Mouse (Mus musculus) lung, embryonic 14.5 days (tissue): ENCODE results near the gene Clcn6. TPM values are rescaled to one million over a fixed set of nuclear protein-coding genes. Genes with fewer than 3 reads are reported as not detected.

Experiments used
- ATAC-seq: fragments of 200-750 bp; cut with Nextera tagmentation; 2 replicates; pipeline ENCODE4 v1.8.0; 2017; ENCODE audit warnings: mild to moderate bottlenecking, moderate TSS enrichment, moderate library complexity; ENCODE audit not compliant: insufficient read depth
- DNase-seq: peaks from one replicate; pipeline ENCODE4 v3.0.0-alpha.2; 2015
- H3K27ac ChIP-seq: fragments of 300-500 bp; sonication (generic); 2 replicates; pipeline ENCODE4 v1.5.1; 2014; ENCODE audit warnings: low read depth, mild to moderate bottlenecking, moderate library complexity
- H3K27me3 ChIP-seq: fragments of 300-500 bp; sonication (generic); 2 replicates; pipeline ENCODE4 v1.6.1; 2014; ENCODE audit warnings: low read length, control low read depth; ENCODE audit not compliant: insufficient read depth
- H3K36me3 ChIP-seq: fragments of 300-500 bp; sonication (generic); 2 replicates; pipeline ENCODE4 v1.6.1; 2014; ENCODE audit warnings: control low read depth; ENCODE audit not compliant: insufficient read depth
- H3K4me1 ChIP-seq: fragments of 300-500 bp; sonication (generic); 2 replicates; pipeline ENCODE4 v1.6.1; 2014; ENCODE audit warnings: antibody characterized with exemption, control low read depth; ENCODE audit not compliant: insufficient read depth
- H3K4me2 ChIP-seq: fragments of 300-500 bp; sonication (generic); 2 replicates; pipeline ENCODE4 v1.6.1; 2014; ENCODE audit warnings: mild to moderate bottlenecking
- H3K4me3 ChIP-seq: fragments of 300-500 bp; sonication (generic); 2 replicates; pipeline ENCODE4 v1.5.1; 2014; ENCODE audit warnings: low read depth, low read length
- H3K9ac ChIP-seq: fragments of 300-500 bp; sonication (generic); 2 replicates; pipeline ENCODE4 v1.6.1; 2014
- H3K9me3 ChIP-seq: fragments of 300-500 bp; sonication (generic); 2 replicates; pipeline ENCODE4 v1.6.1; 2016; ENCODE audit warnings: low read depth, low read length, control low read depth
- CTCF ChIP-seq: IDR thresholded peaks from 2 replicates; pipeline ENCODE4 v1.5.1; 2016; ENCODE audit warnings: antibody characterized with exemption, low read depth
- whole genome bisulfite sequencing: fragments of 180-500 bp; shearing (Covaris S2); extraction: QIAGEN DNeasy Blood & Tissue Kit; methylation state at CpG from one replicate; pipeline ENCODE4 v1.1.7; 2014; 5-methylcytosine and 5-hydroxymethylcytosine counted together
- polyA plus RNA-seq: library from polyadenylated mRNA; unstranded; fragments of >200 nt; fragmentation: Nextera tagmentation; extraction: Ambion mirVana; gene quantifications from 2 replicates; pipeline ENCODE4 v1.2.1, GENCODE M21; 2014

Gene Clcn6
- polyA plus RNA-seq, 1 experiment from 2014 or later, result 4.2 TPM

- no peak overlapping the region for H3K27ac ChIP-seq
- H3K27me3 ChIP-seq, result no peaks in the 10 kb centered on the region
- no peak overlapping the region for H3K4me3 ChIP-seq
- DNase-seq, result no peak
- H3K4me1 ChIP-seq, result no peaks in the 10 kb centered on the region
- H3K9me3 ChIP-seq, result no peaks in the 10 kb centered on the region
- ATAC-seq, result no peak
- no peak overlapping the region for H3K9ac ChIP-seq
- no peak for TF ChIP-seq CTCF
- 89% methylated on average over 6 of the region's 6 CpGs for WGBS
- no peak overlapping the region for H3K4me2 ChIP-seq
- no peaks in the 10 kb centered on the region for H3K36me3 ChIP-seq
These were observed 60.2 kb downstream of the Clcn6 start for GRCm38 (mm10) chr4:147978391-147978790.

DNA sequence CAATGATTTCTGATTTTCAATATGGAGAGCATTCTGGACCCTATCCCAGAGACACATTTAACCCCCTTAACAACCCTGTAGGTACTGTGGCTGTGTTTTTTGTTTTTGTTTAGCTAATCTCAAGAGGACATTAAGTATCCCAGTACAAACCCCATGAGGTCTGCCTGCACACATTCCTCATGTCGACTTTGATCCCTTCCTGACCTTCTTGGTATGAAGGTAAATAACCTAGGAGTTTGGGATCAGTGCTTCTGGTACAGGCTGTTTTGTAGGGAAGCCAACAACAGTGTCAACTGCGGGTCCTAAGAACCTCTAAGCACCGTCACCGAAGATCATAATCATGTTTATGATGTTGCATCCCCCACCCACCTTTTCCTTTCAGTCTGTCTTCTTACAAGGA is 60.9 kb downstream of the Clcn6 start:
- Histone ChIP-seq H3K4me3 (no peak overlapping the region), H3K9ac (no peak overlapping the region), H3K4me2 (no peak overlapping the region), H3K9me3 (no peaks in the 10 kb centered on the region), H3K4me1 (no peaks in the 10 kb centered on the region), H3K27ac (no peak overlapping the region), H3K27me3 (no peaks in the 10 kb centered on the region), H3K36me3 (no peaks in the 10 kb centered on the region)
- DNase-seq (no peak), ATAC-seq (no peak)
- WGBS, result 66% methylated on average over 4 of the region's 4 CpGs
- TF ChIP-seq CTCF, result no peak

GRCm38 (mm10) chr4:147976237-147976636 is 62.4 kb downstream of the Clcn6 start:
- 60% methylated on average over 3 of the region's 3 CpGs for WGBS
- Histone ChIP-seq H3K4me3 (no peak overlapping the region), H3K9ac (no peak overlapping the region), H3K4me2 (no peak overlapping the region), H3K4me1 (no peaks in the 10 kb centered on the region), H3K9me3 (no peaks in the 10 kb centered on the region), H3K27me3 (no peaks in the 10 kb centered on the region), H3K36me3 (no peaks in the 10 kb centered on the region), H3K27ac (no peak overlapping the region)
- DNase-seq (no peak), ATAC-seq (no peak)
- TF ChIP-seq CTCF, result no peak

DNA sequence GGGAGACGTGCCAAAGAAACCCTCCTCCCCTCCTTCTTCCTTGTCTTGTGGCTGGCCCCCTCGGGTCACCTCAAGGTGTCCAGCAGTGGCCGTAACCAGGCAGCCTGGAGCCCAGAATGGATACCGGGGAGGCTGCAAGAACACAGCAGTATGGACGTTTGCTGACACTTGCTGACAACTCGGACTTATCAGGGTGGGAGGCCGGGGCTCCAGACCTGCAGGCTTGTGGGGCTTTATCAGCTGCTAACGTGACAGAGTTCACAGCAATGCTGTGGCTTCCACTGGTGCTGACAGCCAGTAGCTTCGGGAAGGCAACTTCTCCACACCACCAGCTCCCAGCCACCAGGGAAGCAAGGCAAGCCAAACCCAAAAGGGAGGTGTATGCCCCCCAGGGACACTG is 69.3 kb downstream of the Clcn6 start:
- H3K9ac ChIP-seq, result no peak overlapping the region

GRCm38 (mm10) chr4:147968816-147969215 is 69.8 kb downstream of the Clcn6 start:
- Histone ChIP-seq H3K4me3 (no peak overlapping the region), H3K4me1 (no peaks in the 10 kb centered on the region), H3K36me3 (no peaks in the 10 kb centered on the region), H3K4me2 (no peak overlapping the region), H3K9ac (no peak overlapping the region), H3K9me3 (no peaks in the 10 kb centered on the region), H3K27me3 (no peaks in the 10 kb centered on the region), H3K27ac (no peak overlapping the region)
- WGBS, result 61% methylated on average over 2 of the region's 2 CpGs
- no peak for TF ChIP-seq CTCF
- DNase-seq (no peak), ATAC-seq (no peak)

More for the DNA sequence above, 69.3 kb downstream of the Clcn6 start:
- TF ChIP-seq CTCF, result no peak
- DNase-seq, result no peak
- Histone ChIP-seq H3K36me3 (no peaks in the 10 kb centered on the region), H3K27me3 (no peaks in the 10 kb centered on the region), H3K9me3 (no peaks in the 10 kb centered on the region), H3K4me1 (no peaks in the 10 kb centered on the region), H3K4me2 (no peak overlapping the region), H3K4me3 (no peak overlapping the region), H3K27ac (no peak overlapping the region)
- no peak for ATAC-seq
- WGBS, result 27% methylated on average over 9 of the region's 9 CpGs

- no peak for ATAC-seq
- Histone ChIP-seq H3K4me3 (no peak overlapping the region), H3K27me3 (no peaks in the 10 kb centered on the region), H3K27ac (no peak overlapping the region), H3K4me1 (no peaks in the 10 kb centered on the region), H3K9ac (no peak overlapping the region), H3K36me3 (no peaks in the 10 kb centered on the region), H3K9me3 (no peaks in the 10 kb centered on the region), H3K4me2 (no peak overlapping the region)
- no peak for DNase-seq
- TF ChIP-seq CTCF, result no peak
- 47% methylated on average over 7 of the region's 7 CpGs for WGBS
These were observed 72.9 kb downstream of the Clcn6 start for GRCm38 (mm10) chr4:147965712-147966111.

- no peaks in the 10 kb centered on the region for H3K27me3 ChIP-seq
- no peak overlapping the region for H3K9ac ChIP-seq
- ATAC-seq (no peak), DNase-seq (no peak)
- H3K36me3 ChIP-seq, result no peaks in the 10 kb centered on the region
- 82% methylated on average over 15 of the region's 15 CpGs for WGBS
- H3K9me3 ChIP-seq, result no peaks in the 10 kb centered on the region
- no peak for TF ChIP-seq CTCF
- no peak overlapping the region for H3K27ac ChIP-seq
- no peaks in the 10 kb centered on the region for H3K4me1 ChIP-seq
- no peak overlapping the region for H3K4me3 ChIP-seq
- H3K4me2 ChIP-seq, result no peak overlapping the region
These were observed 75.0 kb downstream of the Clcn6 start for GRCm38 (mm10) chr4:147963623-147964022.

DNA sequence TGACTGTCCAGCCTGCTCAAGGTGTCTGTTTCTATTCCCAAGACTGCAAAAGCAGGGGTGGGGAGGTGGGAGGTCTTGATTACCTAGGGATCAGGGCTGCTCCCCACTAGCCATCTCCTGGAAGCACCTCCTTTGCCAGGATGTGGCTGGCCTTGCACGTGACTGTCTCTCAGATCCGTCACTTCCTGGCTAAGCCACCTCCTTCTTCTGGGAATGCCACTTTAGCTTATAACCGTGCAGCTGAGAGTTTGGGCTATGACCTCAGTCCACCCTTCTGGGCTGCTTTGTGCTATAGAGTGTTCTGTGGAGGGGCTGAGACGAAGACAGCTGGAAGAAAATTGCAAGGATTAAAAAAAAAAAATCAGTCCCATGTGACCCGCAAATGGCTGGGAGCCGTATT is 75.8 kb downstream of the Clcn6 start:
- 43% methylated on average over 6 of the region's 6 CpGs for WGBS
- H3K9ac ChIP-seq, result no peak overlapping the region

More for the DNA sequence above, 75.8 kb downstream of the Clcn6 start:
- Histone ChIP-seq H3K4me3 (no peak overlapping the region), H3K36me3 (no peaks in the 10 kb centered on the region), H3K27ac (no peak overlapping the region), H3K27me3 (no peaks in the 10 kb centered on the region), H3K4me1 (no peaks in the 10 kb centered on the region), H3K4me2 (no peak overlapping the region), H3K9me3 (no peaks in the 10 kb centered on the region)
- ATAC-seq (no peak), DNase-seq (no peak)
- no peak for TF ChIP-seq CTCF
